Mouse (Mus musculus) limb, embryonic 14.5 days (tissue): ENCODE results near the gene Ifi27l2a. TPM values are rescaled to one million over a fixed set of nuclear protein-coding genes. Genes with fewer than 3 reads are reported as not detected.
"Not testable (repeated sequence)": the region's sequence is repeated elsewhere in the genome, so short reads cannot be mapped to it uniquely, and the experiment has no call there.

ENCODE experiments used
- ATAC-seq: fragments of 200-750 bp; cut with Nextera tagmentation; 2 replicates; pipeline ENCODE4 v1.8.0; 2017; ENCODE audit warnings: low read depth, moderate number of reproducible peaks, moderate TSS enrichment; ENCODE audit not compliant: low FRiP score
- DNase-seq: peaks from one replicate; pipeline ENCODE4 v3.0.0-alpha.2; 2015; ENCODE audit warnings: low spot score
- H3K27ac ChIP-seq: fragments of 300-500 bp; sonication (generic); replicated peaks from 2 replicates; pipeline ENCODE4 v1.5.1; 2014; ENCODE audit warnings: low read depth, mild to moderate bottlenecking, low read length, moderate library complexity, mixed read lengths
- H3K27me3 ChIP-seq: fragments of 300-500 bp; sonication (generic); 2 replicates; pipeline ENCODE4 v1.6.1; 2014; ENCODE audit warnings: low read length, mixed read lengths; ENCODE audit not compliant: control insufficient read depth, insufficient read depth
- H3K36me3 ChIP-seq: fragments of 300-500 bp; sonication (generic); 2 replicates; pipeline ENCODE4 v1.6.1; 2014; ENCODE audit warnings: mild to moderate bottlenecking, low read length, moderate library complexity, mixed read lengths; ENCODE audit not compliant: control insufficient read depth, insufficient read depth
- H3K4me1 ChIP-seq: fragments of 300-500 bp; sonication (generic); 2 replicates; pipeline ENCODE4 v1.6.1; 2014; ENCODE audit warnings: antibody characterized with exemption, low read length, mixed read lengths; ENCODE audit not compliant: control insufficient read depth, insufficient read depth
- H3K4me2 ChIP-seq: fragments of 300-500 bp; sonication (generic); replicated peaks from 2 replicates; pipeline ENCODE4 v1.6.1; 2014; ENCODE audit warnings: low read depth, mild to moderate bottlenecking, low read length, moderate library complexity; ENCODE audit not compliant: severe bottlenecking
- H3K4me3 ChIP-seq: fragments of 300-500 bp; sonication (generic); replicated peaks from 2 replicates; pipeline ENCODE4 v1.5.1; 2014; ENCODE audit warnings: low read length
- H3K9ac ChIP-seq: fragments of 300-500 bp; sonication (generic); 2 replicates; pipeline ENCODE4 v1.6.1; 2014; ENCODE audit warnings: mild to moderate bottlenecking, low read depth, low read length, moderate library complexity; ENCODE audit not compliant: severe bottlenecking
- H3K9me3 ChIP-seq: fragments of 300-500 bp; sonication (generic); 2 replicates; pipeline ENCODE4 v1.6.1; 2016; ENCODE audit warnings: low read length; ENCODE audit not compliant: control insufficient read depth
- POLR2A ChIP-seq: fragments of 200-500 bp; IDR thresholded peaks from 2 replicates; pipeline ENCODE4 v1.8.0; 2012; ENCODE audit warnings: inconsistent platforms, mild to moderate bottlenecking, moderate library complexity, borderline replicate concordance; ENCODE audit not compliant: insufficient read depth, insufficient read length; ENCODE audit errors: extremely low read depth
- WGBS: fragments of 180-500 bp; shearing (Covaris S2); extraction: QIAGEN DNeasy Blood & Tissue Kit; methylation state at CpG from one replicate; pipeline ENCODE4 v1.1.7; 2014; 5-methylcytosine and 5-hydroxymethylcytosine counted together
- polyA plus RNA-seq, 2 experiments: library from polyadenylated mRNA; depleted of rRNA in 1 of 2; stranded (reverse) in 1 of 2; unstranded in 1 of 2; fragments of >200 nt; fragmentation: Nextera tagmentation in 1 of 2; extraction: Ambion mirVana in 1 of 2; gene quantifications; 2 replicates each; pipeline versions ENCODE4 v1.2.1 to v1.2.3; 2012 to 2014

Ifi27l2a gene
- polyA plus RNA-seq, 2 experiments: 12.3 to 14.8 TPM

DNA sequence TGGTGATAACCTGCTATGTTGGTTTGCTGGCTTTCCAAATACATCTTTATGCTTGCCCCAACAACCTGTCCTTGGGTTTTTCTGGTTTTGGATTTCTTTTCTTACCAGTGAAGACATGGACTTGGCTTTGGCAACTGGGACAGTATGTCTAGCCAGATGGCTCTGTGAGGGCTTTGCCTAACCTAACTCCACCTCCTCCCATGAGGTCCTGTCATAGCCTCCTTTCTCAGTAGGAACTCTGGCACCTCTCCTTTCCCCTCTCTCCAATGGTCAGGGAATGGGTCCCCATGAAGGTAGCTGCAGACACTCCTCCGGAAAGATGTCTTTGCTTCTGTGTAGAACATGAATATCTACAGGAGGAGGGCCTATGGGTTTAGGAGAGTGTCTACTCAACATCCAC lies 43.2 kb upstream of the Ifi27l2a start:
- Histone ChIP-seq H3K4me1 (no peaks in the 10 kb centered on the region), H3K36me3 (no peaks in the 10 kb centered on the region), H3K27ac (no peak overlapping the region), H3K4me2 (no peak overlapping the region), H3K9me3 (no peaks in the 10 kb centered on the region), H3K9ac (no peak overlapping the region), H3K27me3 (no peaks in the 10 kb centered on the region), H3K4me3 (no peak overlapping the region)
- no peak for TF ChIP-seq POLR2A
- DNase-seq (no peak), ATAC-seq (no peak)
- WGBS: 87% methylated on average over 1 of the region's 1 CpGs

DNA sequence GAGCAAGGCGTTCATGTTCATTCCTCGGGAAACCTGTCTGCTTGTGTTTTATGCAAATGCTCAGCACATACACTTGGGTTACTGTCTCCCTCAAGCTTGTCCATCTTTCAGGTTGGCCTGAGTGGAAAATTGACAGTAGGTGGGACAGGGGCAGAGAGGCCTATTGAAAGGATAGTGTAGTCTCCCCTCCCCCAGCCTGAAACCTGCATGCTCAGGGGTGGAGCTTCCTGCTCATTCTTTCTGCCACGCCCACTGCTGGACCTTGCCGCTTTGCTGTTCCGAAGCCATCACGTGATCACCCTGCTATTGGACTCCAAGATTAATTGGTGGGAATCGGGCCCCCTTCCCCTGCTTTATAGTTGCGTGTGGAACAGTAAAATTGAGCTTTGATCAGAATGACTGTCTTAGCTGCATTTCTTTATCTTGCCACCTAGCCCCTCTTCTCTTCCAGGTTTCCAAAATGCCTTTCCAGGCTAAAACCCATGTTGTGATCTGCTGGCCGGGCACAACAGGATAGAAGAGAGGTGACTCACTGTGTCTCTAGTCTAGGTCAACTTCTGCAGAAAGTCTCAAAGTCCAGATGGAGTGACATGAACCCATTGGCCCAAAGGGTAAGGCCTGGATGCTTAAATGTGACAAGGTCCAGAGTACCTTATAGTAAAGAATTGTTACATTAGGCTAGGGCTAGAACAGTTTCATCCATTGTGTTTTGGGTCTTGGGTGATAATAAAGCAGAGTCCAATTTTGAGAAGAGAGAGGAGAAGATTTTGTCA lies 40.9 kb upstream of the Ifi27l2a start:
- H3K27ac ChIP-seq, DNase-seq: not testable (repeated sequence)
- 63% methylated on average over 9 of the region's 9 CpGs for WGBS

DNA sequence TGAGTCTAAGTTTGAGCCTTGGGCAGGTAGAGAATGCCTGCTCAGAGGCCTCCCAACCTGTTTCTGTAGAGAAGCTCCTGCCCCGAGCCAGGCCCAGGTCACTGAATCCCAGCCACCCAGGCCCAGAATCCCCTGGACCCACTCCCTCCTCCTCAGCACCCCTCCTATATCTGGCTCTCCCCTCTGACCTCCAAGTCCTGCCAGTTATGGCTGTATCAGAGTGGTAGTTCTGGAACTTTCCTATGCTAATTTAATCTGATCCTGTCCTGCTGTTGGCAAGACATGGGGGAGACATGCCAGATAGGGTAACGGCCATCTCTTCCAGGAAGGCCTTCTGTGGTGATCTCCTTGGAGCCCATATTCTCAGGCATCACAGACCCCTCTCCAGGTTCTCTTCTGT lies 39.3 kb upstream of the Ifi27l2a start:
- H3K27me3 ChIP-seq: no peaks in the 10 kb centered on the region
- H3K4me3 ChIP-seq: no peak overlapping the region
- H3K9ac ChIP-seq: no peak overlapping the region
- H3K4me2 ChIP-seq: no peak overlapping the region
- DNase-seq: no peak
- TF ChIP-seq POLR2A: no peak
- ATAC-seq: no peak
- no peaks in the 10 kb centered on the region for H3K4me1 ChIP-seq
- no peak overlapping the region for H3K27ac ChIP-seq
- H3K36me3 ChIP-seq: no peaks in the 10 kb centered on the region
- H3K9me3 ChIP-seq: no peaks in the 10 kb centered on the region
- 69% methylated on average over 2 of the region's 2 CpGs for WGBS

More for the DNA sequence above, 40.9 kb upstream of the Ifi27l2a start:
- H3K9me3 ChIP-seq, H3K36me3 ChIP-seq, H3K4me2 ChIP-seq, H3K4me3 ChIP-seq, H3K27me3 ChIP-seq, H3K4me1 ChIP-seq, ATAC-seq, H3K9ac ChIP-seq: not testable (repeated sequence)

DNA sequence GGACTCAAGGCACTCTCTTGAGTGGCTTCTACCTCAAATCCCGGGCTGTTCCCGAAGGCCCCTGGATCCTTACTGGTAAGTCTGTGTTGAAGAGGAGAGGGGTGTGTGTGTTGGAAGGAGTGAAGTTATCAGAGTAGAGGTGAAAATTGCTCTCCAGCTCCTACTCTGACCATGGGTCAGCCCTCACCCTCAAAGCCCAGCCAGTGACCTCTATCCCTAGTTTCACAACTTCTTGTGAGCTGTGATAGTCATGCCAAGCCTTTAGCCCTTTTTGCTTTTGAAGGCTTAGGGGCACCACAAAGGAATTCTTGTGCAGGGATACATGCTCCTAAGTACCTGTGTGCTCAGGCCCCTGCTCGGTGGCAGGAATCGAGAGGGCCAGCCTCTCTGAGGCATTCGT lies 38.2 kb upstream of the Ifi27l2a start:
- Histone ChIP-seq H3K9me3 (no peaks in the 10 kb centered on the region), H3K4me3 (no peak overlapping the region), H3K27ac (no peak overlapping the region), H3K9ac (no peak overlapping the region), H3K4me2 (no peak overlapping the region), H3K36me3 (no peaks in the 10 kb centered on the region), H3K4me1 (no peaks in the 10 kb centered on the region), H3K27me3 (no peaks in the 10 kb centered on the region)
- no peak for DNase-seq
- WGBS: 76% methylated on average over 5 of the region's 5 CpGs
- ATAC-seq: no peak
- TF ChIP-seq POLR2A: no peak

DNA sequence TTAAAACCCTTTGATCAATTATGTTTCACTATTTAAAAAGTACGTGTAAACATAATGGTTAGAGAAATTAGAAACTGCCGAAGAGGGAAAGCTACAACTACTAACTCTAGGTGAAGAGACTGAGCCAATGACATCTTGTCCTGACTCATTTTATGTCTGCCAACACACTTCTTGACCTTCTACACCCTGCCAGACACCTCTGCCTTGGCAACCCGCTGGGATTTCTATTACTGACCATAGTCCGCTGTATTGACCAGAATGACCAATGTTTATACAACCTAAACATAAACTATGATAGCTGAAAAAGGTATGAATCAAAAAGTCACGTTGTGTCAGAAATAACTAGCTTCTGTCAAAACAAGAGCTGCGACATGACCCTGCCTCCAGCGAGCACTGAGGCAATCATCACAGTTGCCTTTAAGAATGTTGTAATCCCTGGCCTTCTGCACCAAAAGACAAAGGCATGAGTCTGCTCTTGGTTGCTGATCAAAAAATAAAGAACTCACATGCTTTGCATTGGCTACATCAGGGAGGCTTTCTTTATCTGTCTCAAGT lies 34.1 kb upstream of the Ifi27l2a start:
- DNase-seq: no peak
- 76% methylated on average over 7 of the region's 7 CpGs for WGBS
- Histone ChIP-seq H3K4me2 (no peak overlapping the region), H3K27me3 (no peaks in the 10 kb centered on the region), H3K36me3 (no peaks in the 10 kb centered on the region), H3K9ac (no peak overlapping the region), H3K4me1 (no peaks in the 10 kb centered on the region), H3K4me3 (no peak overlapping the region), H3K9me3 (no peaks in the 10 kb centered on the region), H3K27ac (no peak overlapping the region)
- TF ChIP-seq POLR2A: no peak
- ATAC-seq: no peak
